Mouse (Mus musculus): Measurements from ENCODE around the gene Cbx1.

DNA sequence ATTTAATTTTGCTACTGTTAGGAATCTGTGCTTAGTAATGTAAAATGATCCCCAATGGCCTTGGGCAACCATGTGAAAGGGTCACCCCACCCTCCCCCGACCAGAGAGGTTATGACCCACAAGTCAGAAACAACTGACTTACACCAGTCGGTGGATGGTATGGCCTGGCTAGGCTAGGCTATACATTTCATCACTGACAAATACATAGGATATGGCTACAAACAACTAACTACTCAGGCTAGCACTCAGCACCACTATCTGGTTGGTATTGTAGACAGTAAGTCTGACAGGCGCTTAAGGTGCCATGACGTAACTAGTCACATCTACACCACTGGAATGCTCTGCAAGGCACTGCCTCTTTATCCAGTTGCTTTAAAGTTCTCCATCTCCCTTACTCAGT is 24.5 kb downstream of the Cbx1 start:
- TF ChIP-seq CTCF (IDR thresholded peaks at IDR 0.05; ENCODE audit: insufficient read depth, low read depth, low read length) = no peak
- no peak for TF ChIP-seq POLR2A (IDR thresholded peaks at IDR 0.05; ENCODE audit: insufficient read depth, low read depth, low read length)
